Mouse (Mus musculus): Measurements from ENCODE around the gene Cdc14b.

Cdc14b gene

GRCm38 (mm10) chr13:64178746-64179652 lies 96.1 kb downstream of the Cdc14b start:
- DNase-seq (ENCODE audit: low read depth), result no peak

- no peak for DNase-seq (ENCODE audit: low read depth)
Measured at GRCm38 (mm10) chr13:64178000-64178399, 97.1 kb downstream of the Cdc14b start.

GRCm38 (mm10) chr13:64169746-64170145 lies 105.3 kb downstream of the Cdc14b start:
- DNase-seq (ENCODE audit: low read depth), result no peak

GRCm38 (mm10) chr13:64163147-64163715 lies 111.9 kb downstream of the Cdc14b start:
- no peak for DNase-seq (ENCODE audit: low read depth)

GRCm38 (mm10) chr13:64162626-64163025 lies 112.5 kb downstream of the Cdc14b start:
- no peak for DNase-seq (ENCODE audit: low read depth)

GRCm38 (mm10) chr13:64161916-64162611 lies 113.0 kb downstream of the Cdc14b start:
- no peak for DNase-seq (ENCODE audit: low read depth)

- DNase-seq (ENCODE audit: low read depth), result peak; percentile 94
Measured at GRCm38 (mm10) chr13:64161548-64161915, 113.6 kb downstream of the Cdc14b start, which contains the start of gene Habp4. Gene Habp4, plus strand, starts transcription at chr13:64161824.

GRCm38 (mm10) chr13:64156966-64157365 lies 118.1 kb downstream of the Cdc14b start:
- DNase-seq (ENCODE audit: low read depth), result no peak

- no peak for DNase-seq (ENCODE audit: low read depth)
Measured at GRCm38 (mm10) chr13:64155171-64155571, 119.9 kb downstream of the Cdc14b start.

- no peak for DNase-seq (ENCODE audit: low read depth)
Measured at GRCm38 (mm10) chr13:64154651-64155050, 120.4 kb downstream of the Cdc14b start.

GRCm38 (mm10) chr13:64153751-64154267 lies 121.3 kb downstream of the Cdc14b start:
- no peak for DNase-seq (ENCODE audit: low read depth)

- peak; percentile 96 for DNase-seq (ENCODE audit: low read depth)
Measured at GRCm38 (mm10) chr13:64153083-64153682, 121.9 kb downstream of the Cdc14b start, which contains the start of gene Zfp367. Gene Zfp367, minus strand, starts transcription at chr13:64153202.

GRCm38 (mm10) chr13:64152671-64153082 lies 122.4 kb downstream of the Cdc14b start:
- no peak for DNase-seq (ENCODE audit: low read depth)

- peak; percentile 76 for DNase-seq (ENCODE audit: low read depth)
Measured at GRCm38 (mm10) chr13:64152241-64152669, 122.8 kb downstream of the Cdc14b start.

GRCm38 (mm10) chr13:64150121-64150520 lies 125.0 kb downstream of the Cdc14b start:
- no peak for DNase-seq (ENCODE audit: low read depth)
